Mouse (Mus musculus): Measurements from ENCODE around the gene Elmsan1. TPM values are rescaled to one million over a fixed set of nuclear protein-coding genes. Genes with fewer than 3 reads are reported as not detected.

The Elmsan1 gene
- total RNA-seq (2015) (13.7 and 14.1 TPM in 2 replicates), total RNA-seq (2017) (11.5 and 15.2 TPM in 2 replicates)

DNA sequence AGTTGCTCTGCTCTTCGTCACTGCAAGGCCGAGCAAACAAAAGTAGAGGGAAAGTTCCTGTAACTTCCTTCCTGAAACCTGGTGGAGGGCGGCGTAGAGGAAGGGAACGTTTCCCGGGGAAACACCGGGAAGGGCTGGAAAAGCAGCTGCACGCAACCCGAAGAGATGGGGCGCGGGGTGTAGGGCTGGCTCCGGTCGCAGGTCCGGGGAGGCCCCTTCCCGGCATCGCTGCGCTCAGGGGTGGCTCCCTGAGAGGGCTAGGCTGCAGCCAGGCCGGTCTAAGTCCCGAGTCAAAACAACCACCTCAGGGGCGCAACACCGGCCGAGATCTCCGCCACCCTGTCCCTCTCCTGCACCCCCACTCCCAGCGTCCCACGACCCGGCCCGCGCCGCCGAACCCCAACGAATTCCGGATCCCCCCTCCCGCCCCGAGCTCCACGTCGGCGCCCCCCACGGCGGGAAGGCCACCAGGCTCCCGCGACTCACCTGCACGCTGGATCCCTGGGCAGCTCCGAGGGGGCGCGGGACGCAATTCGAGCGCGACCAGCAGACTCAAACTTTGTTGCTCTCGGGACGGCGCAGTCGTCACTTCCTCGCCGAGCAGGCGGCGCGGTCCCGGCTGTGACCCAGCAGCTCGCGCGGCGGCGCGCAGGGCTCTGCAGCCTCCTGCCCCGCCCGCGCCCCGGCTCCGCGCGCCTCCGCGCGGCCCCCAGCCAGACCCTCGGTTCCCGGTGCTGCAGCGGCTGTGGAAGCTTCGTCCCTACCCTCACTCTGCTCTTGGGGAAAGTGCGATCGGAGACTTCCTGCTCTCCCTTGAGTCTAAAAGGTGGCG lies at the start of gene Elmsan1:
TSS of gene Elmsan1 (minus strand) at position 593 of the 832 bp plus-strand sequence.
- ATAC-seq (replicated peaks; ENCODE audit: poor library complexity), result peak; percentile 70

- no peak for ATAC-seq (replicated peaks; ENCODE audit: poor library complexity)
These were observed 48.6 kb upstream of the Elmsan1 start for GRCm38 (mm10) chr12:84267264-84267663.

DNA sequence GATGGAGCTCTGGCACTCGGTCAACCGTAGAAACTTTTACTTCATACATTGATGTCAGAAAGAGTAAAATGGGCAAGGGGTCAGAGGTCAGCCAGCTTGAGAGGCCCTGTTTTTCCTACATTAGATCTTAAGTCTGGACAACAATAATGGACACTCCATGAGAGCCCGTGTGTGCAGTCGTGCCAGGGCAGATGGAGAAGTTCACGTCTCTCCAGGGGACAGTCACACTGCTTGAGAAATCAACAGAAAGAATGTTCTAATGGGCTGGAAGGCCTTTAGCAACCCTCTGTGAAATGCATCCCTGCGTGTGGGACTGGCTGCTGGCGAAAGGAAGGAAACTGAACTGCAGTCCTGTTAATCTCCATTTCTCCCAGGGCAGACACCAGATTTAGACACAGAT lies 41.7 kb upstream of the Elmsan1 start:
- no peak for ATAC-seq (replicated peaks; ENCODE audit: poor library complexity)

DNA sequence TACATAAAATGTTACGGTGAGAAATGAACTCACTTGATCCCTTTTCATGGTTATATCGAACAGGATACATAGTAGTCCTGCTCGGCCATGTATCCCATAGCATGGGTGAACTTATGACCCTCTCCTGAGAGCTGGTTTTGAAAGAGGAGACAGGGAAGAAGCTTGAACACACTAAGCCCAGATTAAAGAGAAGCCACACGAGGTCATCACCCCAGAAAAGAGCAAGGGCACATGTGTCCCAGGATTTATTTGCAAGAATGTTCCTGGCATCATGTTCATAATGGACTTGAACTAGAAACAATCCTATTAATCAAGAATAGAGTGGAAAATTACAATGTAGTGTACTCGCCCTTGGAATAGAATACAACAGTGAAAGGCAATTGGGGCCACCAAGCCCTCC lies 36.2 kb upstream of the Elmsan1 start:
- no peak for ATAC-seq (replicated peaks; ENCODE audit: poor library complexity)

DNA sequence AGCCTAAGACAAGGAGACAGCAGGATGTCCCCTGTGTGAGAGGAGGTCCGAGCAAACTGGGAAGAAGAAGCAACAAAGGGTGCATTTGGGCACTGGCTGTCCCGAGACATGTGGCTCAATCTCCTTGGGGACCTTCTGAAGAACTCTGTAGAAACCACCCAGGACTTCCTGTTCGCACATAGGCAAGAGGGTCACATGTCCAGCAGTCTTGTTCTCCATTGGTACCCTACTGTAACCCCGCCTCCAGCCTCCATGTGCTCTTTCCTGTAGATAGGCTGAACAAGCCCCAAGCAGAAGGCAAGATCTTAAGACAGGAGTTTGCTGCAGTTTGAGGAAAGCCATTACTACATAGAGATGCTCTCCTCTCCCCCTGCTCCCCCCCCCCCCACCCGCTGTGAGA lies 34.1 kb upstream of the Elmsan1 start:
- peak; percentile 86 for ATAC-seq (replicated peaks; ENCODE audit: poor library complexity)

DNA sequence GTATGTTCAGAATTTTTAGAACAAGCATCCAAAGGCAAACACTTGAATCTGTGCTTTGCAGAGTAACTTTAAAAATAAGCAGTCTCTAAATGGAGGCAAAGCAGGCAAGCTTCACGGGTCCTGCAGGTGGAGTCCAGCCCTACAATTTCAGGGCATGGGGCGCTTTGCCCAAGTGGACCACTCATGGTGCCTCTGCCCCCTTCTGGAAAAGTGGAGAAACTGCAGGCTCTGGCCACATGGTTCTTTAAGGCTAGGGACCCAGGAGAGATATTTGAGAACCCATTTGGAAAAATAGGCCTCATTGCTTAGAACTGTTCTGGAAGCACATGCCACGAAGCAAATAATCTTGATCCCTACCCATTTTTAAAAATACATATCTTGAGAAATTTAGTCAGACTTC lies 30.5 kb upstream of the Elmsan1 start:
- peak; percentile 98 for ATAC-seq (replicated peaks; ENCODE audit: poor library complexity)

DNA sequence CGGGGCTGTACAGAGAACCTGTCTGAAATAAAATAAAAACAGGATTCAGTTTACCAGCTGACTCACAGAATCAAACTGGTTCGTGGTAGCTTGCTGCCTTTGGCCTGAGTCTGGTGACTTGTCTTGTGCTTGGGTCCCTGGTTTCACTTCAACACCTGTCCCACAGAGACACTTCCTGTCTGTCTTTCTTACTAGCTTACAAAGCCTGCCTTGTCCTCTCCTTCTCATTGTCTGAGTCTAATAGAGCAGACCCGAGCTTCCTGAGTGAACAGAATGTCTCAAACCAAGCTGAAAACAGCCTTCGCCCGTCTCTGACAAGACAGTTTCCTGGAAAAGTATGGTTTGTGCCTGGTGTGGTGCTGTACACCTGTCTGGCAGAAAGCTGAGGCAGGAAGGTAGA lies 27.0 kb upstream of the Elmsan1 start:
- ATAC-seq (replicated peaks; ENCODE audit: poor library complexity), result no peak

DNA sequence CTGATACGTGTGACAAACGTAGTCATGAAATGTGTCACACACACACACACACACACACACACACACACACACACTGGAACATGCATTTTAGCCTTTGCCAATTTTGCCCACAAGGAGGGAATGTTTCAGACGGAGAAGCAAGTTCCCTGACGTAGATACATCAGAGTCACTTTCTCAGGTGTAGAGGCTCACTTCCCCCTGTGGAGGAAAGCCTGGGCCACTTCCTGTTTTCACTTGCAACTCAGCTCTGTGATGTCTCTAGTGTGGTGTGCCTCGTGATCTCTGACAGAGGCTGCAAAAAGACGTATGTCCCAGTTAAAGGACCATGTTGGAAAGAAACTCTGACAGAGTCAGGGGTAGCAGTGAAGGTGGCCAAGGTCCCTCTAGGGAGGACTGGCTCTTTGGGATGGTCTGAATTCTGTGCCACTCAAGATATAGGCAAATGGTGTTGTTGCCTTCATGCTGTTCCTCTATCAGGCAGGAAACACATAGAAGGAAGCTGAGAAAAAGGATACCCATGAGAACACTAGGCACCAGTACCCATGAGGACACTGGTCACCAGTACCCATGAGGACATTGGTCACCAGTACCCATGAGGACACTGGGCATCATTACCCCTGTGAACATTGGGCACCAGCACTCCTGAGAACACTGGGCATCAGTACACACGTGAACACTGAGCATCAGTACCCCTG lies 24.5 kb upstream of the Elmsan1 start:
- peak; percentile 96 for ATAC-seq (replicated peaks; ENCODE audit: poor library complexity)

DNA sequence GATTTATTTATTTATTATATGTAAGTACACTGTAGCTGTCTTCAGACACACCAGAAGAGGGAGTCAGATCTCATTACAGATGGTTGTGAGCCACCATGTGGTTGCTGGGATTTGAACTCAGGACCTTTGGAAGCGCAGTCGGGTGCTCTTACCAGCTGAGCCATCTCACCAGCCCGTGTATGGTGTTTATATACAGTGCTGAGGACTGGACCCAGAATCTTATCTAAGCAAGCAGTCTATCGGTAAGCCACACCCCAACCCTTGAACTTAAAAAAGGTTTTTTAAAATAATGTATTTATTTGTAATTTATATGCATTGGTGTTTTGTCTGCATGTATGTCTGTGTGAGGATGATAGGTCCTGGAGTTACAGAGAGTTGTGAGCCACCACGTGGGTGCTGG lies 18.4 kb upstream of the Elmsan1 start:
- ATAC-seq (replicated peaks; ENCODE audit: poor library complexity), result peak; percentile 61

- ATAC-seq (replicated peaks; ENCODE audit: poor library complexity), result no peak
These were observed 17.5 kb upstream of the Elmsan1 start for GRCm38 (mm10) chr12:84235981-84236752.

GRCm38 (mm10) chr12:84235577-84235976 lies 16.9 kb upstream of the Elmsan1 start:
- no peak for ATAC-seq (replicated peaks; ENCODE audit: poor library complexity)

DNA sequence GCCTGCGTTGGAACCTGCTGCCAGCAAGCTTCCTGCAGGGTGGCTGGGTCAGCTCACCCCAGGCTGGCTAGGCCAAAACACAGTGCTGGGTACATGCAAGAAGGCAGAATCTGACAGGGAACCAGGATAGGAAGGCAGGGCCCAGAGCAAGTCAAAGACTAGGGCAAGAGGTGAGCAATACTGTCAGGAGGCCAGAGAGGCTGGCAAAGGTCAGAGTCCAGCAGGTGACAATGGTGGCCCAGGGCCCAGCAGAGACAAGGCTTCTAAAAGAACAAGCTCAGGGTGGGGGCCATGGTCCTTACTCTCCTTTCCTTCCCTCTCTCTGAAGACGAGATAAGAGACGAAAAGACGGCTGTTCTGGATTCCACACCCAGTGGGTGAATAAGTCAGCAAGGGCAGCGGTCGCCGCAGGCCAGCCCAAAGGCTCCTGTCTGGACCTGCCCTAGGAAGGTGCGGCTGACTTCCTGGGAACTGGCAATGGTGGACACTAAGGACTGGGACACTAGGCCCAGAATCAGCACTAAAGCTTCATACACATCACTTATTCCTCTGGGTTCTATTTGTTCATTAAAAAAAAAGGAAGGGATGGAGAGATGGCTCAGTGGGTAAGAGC lies 14.9 kb upstream of the Elmsan1 start:
- no peak for ATAC-seq (replicated peaks; ENCODE audit: poor library complexity)

DNA sequence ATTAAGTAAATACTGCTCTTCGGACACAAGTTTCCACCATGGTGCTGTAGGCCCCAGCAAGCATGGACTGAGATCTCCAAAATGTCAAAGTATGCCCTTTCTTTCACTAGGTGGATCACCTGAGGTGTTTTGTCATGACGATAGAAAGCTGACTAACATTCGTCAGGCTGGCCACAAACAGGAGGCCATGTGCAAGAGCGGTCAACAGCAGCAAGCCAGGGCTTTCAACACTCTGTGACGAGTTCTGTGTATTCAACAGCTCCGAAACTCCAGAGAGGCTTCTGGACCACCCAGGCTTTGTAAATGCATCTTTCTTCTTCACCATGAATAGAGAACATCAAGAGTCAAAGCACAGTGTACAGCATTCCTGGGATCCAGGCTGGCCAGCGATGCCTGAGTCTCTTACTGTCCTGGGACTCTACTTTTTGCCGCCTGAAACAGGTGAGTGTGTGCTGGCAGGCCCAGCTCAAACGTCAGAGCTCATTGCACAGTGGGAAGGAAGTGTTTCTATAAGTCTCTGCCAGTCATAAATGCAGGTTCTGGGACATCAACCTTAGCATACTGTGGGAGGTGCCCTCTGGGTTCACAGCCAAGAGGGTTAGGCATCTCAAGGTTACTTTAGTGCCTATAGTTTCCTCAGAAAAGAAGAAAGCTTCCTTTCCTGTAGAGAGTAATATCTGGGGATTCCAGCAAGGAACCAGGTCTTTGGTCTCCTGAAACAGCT lies 7.6 kb upstream of the Elmsan1 start:
- no peak for ATAC-seq (replicated peaks; ENCODE audit: poor library complexity)

DNA sequence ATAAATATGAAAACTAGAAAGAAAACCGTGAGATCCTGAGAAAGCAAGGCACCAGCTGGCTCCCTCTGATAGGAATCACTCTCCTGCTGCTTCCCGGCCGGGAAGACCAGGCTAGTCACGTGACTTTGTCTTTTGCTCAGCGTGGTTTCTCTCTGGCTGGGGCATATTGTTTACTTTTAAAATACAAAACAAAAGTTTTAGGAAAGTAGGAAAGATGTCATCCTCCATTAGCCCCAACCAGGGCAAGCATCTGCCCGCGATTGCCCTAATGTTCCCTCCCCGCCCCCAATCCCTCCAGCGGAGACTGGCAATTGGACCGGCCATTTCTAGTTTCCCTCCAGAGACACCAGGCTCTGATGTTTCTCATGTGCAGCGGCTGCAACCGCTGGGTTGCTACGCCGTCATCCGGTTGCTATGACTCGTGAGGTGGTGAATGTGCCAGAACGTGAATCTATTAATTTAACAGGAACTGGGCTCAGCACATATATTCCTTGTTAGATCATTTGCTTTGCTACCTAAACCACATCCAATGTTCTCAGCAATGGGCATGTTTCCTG lies 3.8 kb upstream of the Elmsan1 start:
- ATAC-seq (replicated peaks; ENCODE audit: poor library complexity), result peak; percentile 52

DNA sequence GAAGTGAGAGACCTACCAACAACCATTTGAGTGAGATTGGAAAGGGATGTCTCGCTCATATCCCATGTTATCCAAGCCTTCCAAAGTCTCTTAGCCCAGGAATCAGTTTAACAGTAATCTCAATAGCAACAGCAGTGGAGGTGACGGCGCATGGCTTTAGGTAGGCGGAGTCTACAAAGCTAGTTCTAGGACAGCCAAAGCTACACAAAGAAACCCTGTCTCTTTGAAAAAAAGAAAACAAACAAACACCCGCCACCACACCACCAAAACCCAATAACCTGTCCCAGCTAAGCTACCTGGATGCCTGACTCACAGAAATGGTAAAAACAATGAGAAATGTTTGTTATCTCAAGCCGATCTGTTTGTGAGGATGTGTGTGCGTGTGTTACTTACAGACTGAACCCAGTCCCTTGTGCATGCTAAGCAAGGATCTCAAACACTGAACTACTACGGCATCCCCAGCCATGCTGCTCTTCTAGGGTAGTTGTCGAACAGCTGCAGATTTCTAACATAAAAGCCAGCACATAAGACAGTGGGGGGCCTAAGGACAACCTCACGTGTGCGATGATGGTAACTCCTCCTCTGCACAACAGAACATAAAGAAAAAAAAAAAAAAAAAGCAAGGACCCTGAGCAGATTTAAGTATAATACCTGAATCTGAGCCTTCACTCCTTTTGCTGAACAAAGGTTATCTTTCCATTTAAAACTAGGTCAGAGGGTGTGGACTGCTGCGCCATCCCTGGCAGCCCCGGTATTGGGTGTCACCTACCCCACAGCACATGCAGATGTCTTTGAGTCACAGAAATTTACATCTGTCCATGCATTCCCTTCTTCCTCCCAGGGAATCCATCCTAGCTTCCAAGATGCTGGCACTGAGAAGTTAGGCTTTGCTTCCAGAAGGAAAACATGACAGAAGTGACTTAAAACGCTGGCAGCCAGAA lies 2.5 kb upstream of the Elmsan1 start:
- no peak for ATAC-seq (replicated peaks; ENCODE audit: poor library complexity)

DNA sequence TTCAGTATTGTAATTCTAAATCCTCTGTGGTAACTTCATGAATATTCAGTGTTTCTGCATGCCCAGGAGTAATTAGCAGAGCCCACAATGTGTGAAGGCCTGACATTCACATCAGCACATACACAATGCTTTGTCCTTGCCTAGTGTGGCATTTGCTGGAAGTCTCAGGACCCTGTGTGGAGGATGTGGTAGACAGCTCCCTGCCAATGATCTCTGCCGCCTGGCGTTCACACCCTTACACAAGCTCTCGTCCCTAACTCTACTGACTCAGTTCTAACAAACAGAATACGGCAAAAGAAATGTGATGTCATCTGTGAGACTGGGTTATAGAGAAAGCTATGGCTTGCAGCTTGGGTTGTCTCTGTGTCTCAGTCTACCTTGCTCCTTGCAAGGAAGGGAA lies 1.8 kb upstream of the Elmsan1 start:
- no peak for ATAC-seq (replicated peaks; ENCODE audit: poor library complexity)

DNA sequence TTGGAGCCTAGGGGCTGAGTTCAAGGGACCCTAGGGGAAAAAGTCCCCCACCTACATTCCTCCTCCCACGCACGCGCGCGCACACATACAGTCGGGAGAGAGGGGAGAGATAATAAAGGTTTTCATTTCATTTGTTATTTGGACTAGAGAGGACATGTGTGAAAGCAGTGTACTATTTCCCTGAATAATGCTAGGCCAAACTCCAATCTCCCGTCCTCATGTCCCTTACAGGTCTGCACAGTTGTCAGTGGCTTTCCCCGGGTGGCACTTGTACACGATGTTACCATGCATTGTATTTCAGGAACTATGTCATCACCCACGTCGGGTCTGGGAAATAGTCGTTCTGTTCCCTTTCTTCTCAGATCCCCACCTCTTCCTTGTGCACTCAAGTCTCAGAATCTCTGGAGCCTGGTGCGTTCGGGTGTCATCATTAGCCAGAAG lies 460 bp upstream of the Elmsan1 start:
- ATAC-seq (replicated peaks; ENCODE audit: poor library complexity), result peak; percentile 24; the same call in 1 of the 2 replicates

DNA sequence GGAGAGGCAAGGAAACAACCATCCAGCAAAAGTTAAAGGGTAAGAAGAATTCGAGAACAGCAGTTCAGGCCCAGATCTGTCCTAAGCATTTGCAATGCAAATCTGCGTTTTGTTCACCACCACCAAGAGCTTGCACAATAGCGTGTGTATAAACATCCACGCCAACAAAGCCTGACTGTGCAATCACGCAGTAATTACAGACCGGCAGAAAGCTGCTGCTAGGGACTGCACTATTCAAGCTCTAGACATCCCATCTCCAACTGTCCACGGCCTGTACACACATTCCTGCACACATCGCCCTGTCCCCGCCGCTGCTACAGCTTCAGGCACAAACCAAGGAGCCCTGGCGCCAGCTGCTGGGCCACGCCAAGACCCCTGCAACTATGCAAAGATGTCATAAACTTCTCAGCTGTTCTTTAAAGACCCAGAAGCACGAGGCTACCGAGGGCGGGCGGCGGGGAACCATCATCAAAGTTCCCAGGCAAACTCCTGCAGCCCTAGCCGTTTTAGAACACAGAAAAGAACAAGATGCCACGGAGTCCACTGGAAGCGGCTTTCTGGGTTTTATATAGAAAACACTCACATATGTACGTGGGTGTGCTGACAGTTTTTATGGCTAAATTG lies 1.1 kb downstream of the Elmsan1 start:
- ATAC-seq (replicated peaks; ENCODE audit: poor library complexity), result peak; percentile 43

Measured in megakaryocyte progenitor cell, adult 5-6 weeks (primary cell).